Mouse (Mus musculus): ENCODE data around the gene 4930432K21Rik. TPM values are rescaled to one million over a fixed set of nuclear protein-coding genes. Genes with fewer than 3 reads are reported as not detected.
A peak's percentile ranks its signal among the peaks of the same experiment; 100 is the strongest.

Gene 4930432K21Rik
- polyA plus RNA-seq, 2 experiments = 0.19 TPM; not detected in 1

GRCm38 (mm10) chr8:84188671-84189070, 40.8 kb downstream of the 4930432K21Rik start:
- no peak for DNase-seq (ENCODE audit: low read depth in 3 of 3, low spot score in 3 of 3)
- WGBS (ENCODE audit: insufficient replicate concordance) = 72% methylated on average over 10 of the region's 10 CpGs
- peaks cover 11 to 19% of the 10 kb centered on the region in 2 experiments for H3K4me1 ChIP-seq (replicated peaks; ENCODE audit: control insufficient read depth in 2 of 2, insufficient read depth in 2 of 2, low read length in 1 of 2)
- H3K4me3 ChIP-seq (ENCODE audit: insufficient read depth in 1 of 2, low read depth in 2 of 2, low read length in 2 of 2) = no peak overlapping the region
- no peaks in the 10 kb centered on the region for H3K36me3 ChIP-seq (replicated peaks; ENCODE audit: control insufficient read depth, insufficient read depth, low read depth)
- H3K27me3 ChIP-seq (ENCODE audit: control insufficient read depth, insufficient read depth, low read length) = peaks cover 16% of the 10 kb centered on the region
- H3K9me3 ChIP-seq (ENCODE audit: control insufficient read depth, low read length) = no peaks in the 10 kb centered on the region
- TF ChIP-seq EP300 (IDR thresholded peaks at IDR 0.05; ENCODE audit: low read depth) (no peak), CTCF (IDR thresholded peaks at IDR 0.05; ENCODE audit: low read depth) (no peak)
- no peak for ATAC-seq (ENCODE audit: insufficient read depth)
- no peak overlapping the region for H3K9ac ChIP-seq (replicated peaks)
- no peak overlapping the region for H3K27ac ChIP-seq
- H3K4me2 ChIP-seq (ENCODE audit: low read depth) = no peak overlapping the region

GRCm38 (mm10) chr8:84189603-84190002, 41.8 kb downstream of the 4930432K21Rik start:
- Histone ChIP-seq H3K27me3 (ENCODE audit: control insufficient read depth, insufficient read depth, low read length) (peaks cover 7% of the 10 kb centered on the region), H3K9me3 (ENCODE audit: control insufficient read depth, low read length) (no peaks in the 10 kb centered on the region), H3K4me2 (ENCODE audit: low read depth) (no peak overlapping the region), H3K4me3 (ENCODE audit: insufficient read depth in 1 of 2, low read depth in 2 of 2, low read length in 2 of 2) (no peak overlapping the region), H3K27ac (no peak overlapping the region), H3K4me1 (replicated peaks; ENCODE audit: control insufficient read depth in 2 of 2, insufficient read depth in 2 of 2, low read length in 1 of 2) (peaks cover 11 to 18% of the 10 kb centered on the region in 2 experiments), H3K36me3 (replicated peaks; ENCODE audit: control insufficient read depth, insufficient read depth, low read depth) (no peaks in the 10 kb centered on the region), H3K9ac (replicated peaks) (no peak overlapping the region)
- DNase-seq (ENCODE audit: low read depth in 3 of 3, low spot score in 3 of 3) (no peak), ATAC-seq (ENCODE audit: insufficient read depth) (no peak)
- TF ChIP-seq CTCF (IDR thresholded peaks at IDR 0.05; ENCODE audit: low read depth) = no peak
- TF ChIP-seq EP300 (IDR thresholded peaks at IDR 0.05; ENCODE audit: low read depth) = no peak
- WGBS (ENCODE audit: insufficient replicate concordance) = 59% methylated on average over 4 of the region's 4 CpGs

GRCm38 (mm10) chr8:84190191-84190867, 42.5 kb downstream of the 4930432K21Rik start:
- Histone ChIP-seq H3K9me3 (ENCODE audit: control insufficient read depth, low read length) (no peaks in the 10 kb centered on the region), H3K9ac (replicated peaks) (no peak overlapping the region), H3K36me3 (replicated peaks; ENCODE audit: control insufficient read depth, insufficient read depth, low read depth) (no peaks in the 10 kb centered on the region), H3K4me1 (replicated peaks; ENCODE audit: control insufficient read depth in 2 of 2, insufficient read depth in 2 of 2, low read length in 1 of 2) (peaks cover 11 to 18% of the 10 kb centered on the region in 2 experiments), H3K27ac (no peak overlapping the region), H3K4me3 (ENCODE audit: insufficient read depth in 1 of 2, low read depth in 2 of 2, low read length in 2 of 2) (no peak overlapping the region), H3K4me2 (ENCODE audit: low read depth) (no peak overlapping the region), H3K27me3 (ENCODE audit: control insufficient read depth, insufficient read depth, low read length) (no peaks in the 10 kb centered on the region; the same call in none of the 2 replicates)
- DNase-seq (ENCODE audit: low read depth in 3 of 3, low spot score in 3 of 3) = no peak
- ATAC-seq (ENCODE audit: insufficient read depth) = no peak
- 80% methylated on average over 7 of the region's 7 CpGs for WGBS (ENCODE audit: insufficient replicate concordance)
- TF ChIP-seq EP300 (IDR thresholded peaks at IDR 0.05; ENCODE audit: low read depth) = no peak
- no peak for TF ChIP-seq CTCF (IDR thresholded peaks at IDR 0.05; ENCODE audit: low read depth)

GRCm38 (mm10) chr8:84192023-84192422, 44.2 kb downstream of the 4930432K21Rik start:
- 20% methylated on average over 13 of the region's 13 CpGs for WGBS (ENCODE audit: insufficient replicate concordance)
- Histone ChIP-seq H3K27me3 (ENCODE audit: control insufficient read depth, insufficient read depth, low read length) (no peaks in the 10 kb centered on the region; the same call in 1 of the 2 replicates), H3K4me2 (ENCODE audit: low read depth) (peak overlapping the region; percentile 54), H3K4me3 (ENCODE audit: insufficient read depth in 1 of 2, low read depth in 2 of 2, low read length in 2 of 2) (peak overlapping the region; percentile 43 to 46), H3K4me1 (replicated peaks; ENCODE audit: control insufficient read depth in 2 of 2, insufficient read depth in 2 of 2, low read length in 1 of 2) (peaks cover 11 to 18% of the 10 kb centered on the region in 2 experiments), H3K9ac (replicated peaks) (peak overlapping the region; percentile 18), H3K9me3 (ENCODE audit: control insufficient read depth, low read length) (no peaks in the 10 kb centered on the region), H3K36me3 (replicated peaks; ENCODE audit: control insufficient read depth, insufficient read depth, low read depth) (no peaks in the 10 kb centered on the region), H3K27ac (peak overlapping the region; percentile 36)
- ATAC-seq (ENCODE audit: insufficient read depth) (peak; percentile 81), DNase-seq (ENCODE audit: low read depth in 3 of 3, low spot score in 3 of 3) (peak in 2 of 3 experiments; percentile 70 to 74)
- TF ChIP-seq EP300 (IDR thresholded peaks at IDR 0.05; ENCODE audit: low read depth) (peak; percentile 18; the same call in 1 of the 2 replicates), CTCF (IDR thresholded peaks at IDR 0.05; ENCODE audit: low read depth) (no peak)

GRCm38 (mm10) chr8:84192555-84192954, 44.7 kb downstream of the 4930432K21Rik start:
- Histone ChIP-seq H3K4me3 (ENCODE audit: insufficient read depth in 1 of 2, low read depth in 2 of 2, low read length in 2 of 2) (peak overlapping the region; percentile 43 to 46), H3K9me3 (ENCODE audit: control insufficient read depth, low read length) (no peaks in the 10 kb centered on the region), H3K36me3 (replicated peaks; ENCODE audit: control insufficient read depth, insufficient read depth, low read depth) (no peaks in the 10 kb centered on the region), H3K27ac (no peak overlapping the region; the same call in 1 of the 2 replicates), H3K4me1 (replicated peaks; ENCODE audit: control insufficient read depth in 2 of 2, insufficient read depth in 2 of 2, low read length in 1 of 2) (peaks cover 11 to 13% of the 10 kb centered on the region in 2 experiments), H3K27me3 (ENCODE audit: control insufficient read depth, insufficient read depth, low read length) (no peaks in the 10 kb centered on the region; the same call in 1 of the 2 replicates), H3K4me2 (ENCODE audit: low read depth) (peak overlapping the region; percentile 54), H3K9ac (replicated peaks) (peak overlapping the region; percentile 18)
- WGBS (ENCODE audit: insufficient replicate concordance) = 4% methylated on average over 33 of the region's 33 CpGs
- ATAC-seq (ENCODE audit: insufficient read depth) (peak; percentile 82), DNase-seq (ENCODE audit: low read depth in 3 of 3, low spot score in 3 of 3) (peak in 2 of 3 experiments; percentile 59 to 64)
- no peak for TF ChIP-seq CTCF (IDR thresholded peaks at IDR 0.05; ENCODE audit: low read depth)
- TF ChIP-seq EP300 (IDR thresholded peaks at IDR 0.05; ENCODE audit: low read depth) = no peak
